ENCODE assay signal across 12 mouse cellular contexts in the genomic region with DNA sequence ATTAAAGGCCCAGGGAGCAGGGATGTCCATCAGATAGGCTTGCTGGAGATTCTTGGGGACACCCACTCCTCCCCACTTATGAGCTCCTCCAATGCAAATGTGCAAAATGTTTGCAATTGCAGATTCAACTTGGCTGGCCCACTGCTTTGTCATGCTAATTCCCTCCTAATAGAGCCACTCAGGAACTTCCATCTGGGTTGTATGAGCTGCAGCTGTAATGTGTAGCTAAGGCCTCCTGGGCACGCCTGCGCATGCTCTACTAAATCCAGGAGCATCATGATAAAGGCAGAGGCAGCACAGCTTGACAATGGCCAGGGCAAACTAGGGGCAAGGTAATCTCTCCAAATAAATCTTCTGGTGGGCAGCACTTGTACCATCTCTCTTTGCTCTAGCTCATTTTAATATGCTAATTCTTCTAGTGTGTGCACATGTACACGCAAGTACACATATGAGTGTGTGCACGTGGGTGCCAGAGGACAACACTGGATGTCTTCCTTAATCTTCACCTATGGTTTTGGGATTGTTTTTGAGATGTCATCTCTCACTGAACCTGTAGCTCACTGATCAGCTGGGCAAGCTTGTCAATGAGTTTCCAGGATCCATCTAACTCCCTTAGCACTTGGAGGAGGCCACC.
DNase-seq lines count a peak whose midpoint lies in the region; ATAC-seq and TF ChIP-seq lines count a peak whose summit lies in the region.
"Had no signal": no experiment of that assay in that cellular context is flagged by ENCODE, and none has a peak within 500 bp of the region (broad histone marks: within the 10 kb centered on the region; RNA-seq: fewer than 3 reads in every experiment).

No protein-coding gene starts in this region.

- no peaks in the 10 kb centered on the region for H3K27me3 ChIP-seq in neural tube, embryonic 11.5 days (ENCODE audit: control insufficient read depth, insufficient read depth, low read length)
- H3K27me3 ChIP-seq in neural tube, embryonic 15.5 days (replicated peaks): no peaks in the 10 kb centered on the region
- H3K27me3 ChIP-seq in hindbrain, embryonic 14.5 days (ENCODE audit: control insufficient read depth, insufficient read depth, low read length): no peaks in the 10 kb centered on the region
- H3K27me3 ChIP-seq in neural tube, embryonic 13.5 days: no peaks in the 10 kb centered on the region

- H3K36me3 ChIP-seq in neural tube, embryonic 11.5 days (ENCODE audit: control insufficient read depth, insufficient read depth, low read length): no peaks in the 10 kb centered on the region
- H3K36me3 ChIP-seq in neural tube, embryonic 15.5 days: no peaks in the 10 kb centered on the region
- no peaks in the 10 kb centered on the region for H3K36me3 ChIP-seq in hindbrain, embryonic 14.5 days (replicated peaks; ENCODE audit: control insufficient read depth, insufficient read depth)
- H3K36me3 ChIP-seq in neural tube, embryonic 13.5 days: no peaks in the 10 kb centered on the region; the same call in 1 of the 2 replicates

- no peak for TF ChIP-seq POLR2A in embryonic fibroblast, embryonic 13.5 days (IDR thresholded peaks at IDR 0.05; ENCODE audit: low read depth, low read length)

- H3K9me3 ChIP-seq in neural tube, embryonic 11.5 days (ENCODE audit: control insufficient read depth, low read length): no peaks in the 10 kb centered on the region
- H3K9me3 ChIP-seq in neural tube, embryonic 15.5 days (replicated peaks): no peaks in the 10 kb centered on the region
- H3K9me3 ChIP-seq in hindbrain, embryonic 14.5 days (ENCODE audit: control insufficient read depth, low read length): no peaks in the 10 kb centered on the region
- no peaks in the 10 kb centered on the region for H3K9me3 ChIP-seq in neural tube, embryonic 13.5 days

- H3K27ac ChIP-seq in neural tube, embryonic 11.5 days (ENCODE audit: low read depth, low read length): no peak overlapping the region
- no peak overlapping the region for H3K27ac ChIP-seq in neural tube, embryonic 15.5 days (replicated peaks)
- peak overlapping the region; percentile 91 for H3K27ac ChIP-seq in embryonic fibroblast, embryonic 13.5 days (ENCODE audit: insufficient read depth, low read length)
- peak overlapping the region; percentile 26; the same call in 1 of the 2 replicates for H3K27ac ChIP-seq in hindbrain, embryonic 14.5 days
- H3K27ac ChIP-seq in neural tube, embryonic 13.5 days (replicated peaks): peak overlapping the region; percentile 52; the same call in 1 of the 2 replicates

- ATAC-seq in neural tube, embryonic 11.5 days (ENCODE audit: insufficient read depth, low FRiP score, low TSS enrichment): peak; percentile 69; the same call in 1 of the 2 replicates
- ATAC-seq in neural tube, embryonic 15.5 days (ENCODE audit: low FRiP score): no peak
- peak; percentile 75; the same call in 1 of the 2 replicates for ATAC-seq in hindbrain, embryonic 14.5 days (ENCODE audit: low FRiP score)
- peak; percentile 74; the same call in 1 of the 2 replicates for ATAC-seq in neural tube, embryonic 13.5 days (ENCODE audit: low read depth)
- ATAC-seq in granulocyte monocyte progenitor cell, adult 5-6 weeks (replicated peaks; ENCODE audit: poor library complexity, severe bottlenecking): no peak
- no peak for ATAC-seq in megakaryocyte progenitor cell, adult 5-6 weeks (replicated peaks; ENCODE audit: poor library complexity)

- H3K4me1 ChIP-seq in neural tube, embryonic 11.5 days (ENCODE audit: control insufficient read depth, insufficient read depth, low read length): peaks cover 3% of the 10 kb centered on the region
- H3K4me1 ChIP-seq in neural tube, embryonic 15.5 days: peaks cover 6% of the 10 kb centered on the region; the same call in 1 of the 2 replicates
- H3K4me1 ChIP-seq in embryonic fibroblast, embryonic 13.5 days (ENCODE audit: control insufficient read depth, insufficient read depth, low read length): peaks cover 17% of the 10 kb centered on the region
- H3K4me1 ChIP-seq in hindbrain, embryonic 14.5 days (replicated peaks; ENCODE audit: control insufficient read depth, insufficient read depth, low read length): peaks cover 6% of the 10 kb centered on the region
- peaks cover 30% of the 10 kb centered on the region for H3K4me1 ChIP-seq in neural tube, embryonic 13.5 days (replicated peaks)

- no peak overlapping the region for H3K4me3 ChIP-seq in neural tube, embryonic 11.5 days (ENCODE audit: low read depth, low read length)
- no peak overlapping the region for H3K4me3 ChIP-seq in neural tube, embryonic 15.5 days (replicated peaks)
- H3K4me3 ChIP-seq in embryonic fibroblast, embryonic 13.5 days (ENCODE audit: insufficient read depth, low read length): no peak overlapping the region
- H3K4me3 ChIP-seq in hindbrain, embryonic 14.5 days (replicated peaks; ENCODE audit: low read length): no peak overlapping the region
- no peak overlapping the region for H3K4me3 ChIP-seq in neural tube, embryonic 13.5 days

- no peak overlapping the region for H3K9ac ChIP-seq in neural tube, embryonic 11.5 days (ENCODE audit: low read length)
- no peak overlapping the region for H3K9ac ChIP-seq in neural tube, embryonic 15.5 days (replicated peaks)
- no peak overlapping the region for H3K9ac ChIP-seq in hindbrain, embryonic 14.5 days
- H3K9ac ChIP-seq in neural tube, embryonic 13.5 days: no peak overlapping the region

- DNase-seq in neural tube, embryonic 11.5 days (ENCODE audit: low spot score): peak; percentile 25
- no peak for DNase-seq in hindbrain, embryonic 14.5 days (ENCODE audit: low spot score)
- no peak for DNase-seq in layer of hippocampus, adult 11-12 months (ENCODE audit: low spot score)
- DNase-seq: cerebellum, adult 2 months; kidney, adult 11 months; left cerebral cortex, postnatal 4 days; thymus, adult 2 months had no signal

- H3K4me2 ChIP-seq in neural tube, embryonic 11.5 days (ENCODE audit: low read depth): no peak overlapping the region
- H3K4me2 ChIP-seq in neural tube, embryonic 15.5 days: no peak overlapping the region
- H3K4me2 ChIP-seq in hindbrain, embryonic 14.5 days (replicated peaks): no peak overlapping the region
- no peak overlapping the region for H3K4me2 ChIP-seq in neural tube, embryonic 13.5 days

- no peak for TF ChIP-seq CTCF in embryonic fibroblast, embryonic 13.5 days (IDR thresholded peaks at IDR 0.05; ENCODE audit: borderline replicate concordance, insufficient read depth, low read length)

- 70% methylated on average over 4 of the region's 4 CpGs for WGBS in neural tube, embryonic 11.5 days
- 52% methylated on average over 4 of the region's 4 CpGs for WGBS in neural tube, embryonic 15.5 days
- 56% methylated on average over 4 of the region's 4 CpGs for WGBS in hindbrain, embryonic 14.5 days
- 58% methylated on average over 4 of the region's 4 CpGs for WGBS in neural tube, embryonic 13.5 days

Comparison
In these comparisons a context has a peak if more than half of its experiments do, and no peak if none do; other contexts are left out.
1. ATAC-seq: peak in neural tube, embryonic 11.5 days (single experiment), hindbrain, embryonic 14.5 days (single experiment) and neural tube, embryonic 13.5 days (single experiment); none in neural tube, embryonic 15.5 days (single experiment), granulocyte monocyte progenitor cell, adult 5-6 weeks (single experiment) and megakaryocyte progenitor cell, adult 5-6 weeks (single experiment).
2. H3K27ac ChIP-seq: peak in embryonic fibroblast, embryonic 13.5 days (single experiment), hindbrain, embryonic 14.5 days (single experiment) and neural tube, embryonic 13.5 days (single experiment); none in neural tube, embryonic 11.5 days (single experiment) and neural tube, embryonic 15.5 days (single experiment).